Mouse (Mus musculus) CH12.LX (cell line): ENCODE results near the gene Mmp9. TPM values are rescaled to one million over a fixed set of nuclear protein-coding genes. Genes with fewer than 3 reads are reported as not detected.

Source experiments
- DNase-seq: peaks from one replicate; pipeline ENCODE4 v3.0.0-alpha.2; 2013; ENCODE audit errors: extremely low read depth
- H3K27ac ChIP-seq: 2 replicates; pipeline ENCODE4 v1.5.1; 2012; ENCODE audit warnings: low read depth, mild to moderate bottlenecking, control low read depth, moderate library complexity; ENCODE audit not compliant: insufficient read depth
- H3K27me3 ChIP-seq: replicated peaks from 2 replicates; pipeline ENCODE3; 2012; ENCODE audit warnings: inconsistent platforms
- H3K36me3 ChIP-seq, 2 experiments: replicated peaks in 1 of 2; 2 replicates each; pipeline versions ENCODE3 to v1.6.1; 2012; ENCODE audit warnings: inconsistent platforms in 1 of 2, low read length in 1 of 2, mild to moderate bottlenecking in 1 of 2, mixed read lengths in 1 of 2, moderate library complexity in 1 of 2; ENCODE audit not compliant: control insufficient read depth in 1 of 2, insufficient read depth in 1 of 2
- H3K4me1 ChIP-seq, 2 experiments: 2 replicates each; pipeline ENCODE4 v1.6.1; 2012; ENCODE audit warnings: inconsistent platforms in 1 of 2, moderate library complexity in 1 of 2; ENCODE audit not compliant: insufficient read depth in 2 of 2, control insufficient read depth in 1 of 2
- H3K4me2 ChIP-seq: 2 replicates; pipeline ENCODE4 v1.6.1; 2012; ENCODE audit warnings: low read depth, mild to moderate bottlenecking, control low read depth; ENCODE audit not compliant: poor library complexity, insufficient read depth, severe bottlenecking
- H3K4me3 ChIP-seq, 3 experiments: fragments of 150-350 bp in 1 of 3; sonication (generic) in 1 of 3; replicated peaks in 1 of 3; 2 replicates each; pipeline versions ENCODE3 to v1.5.1; 2011 to 2012; ENCODE audit warnings: low read depth in 2 of 3, low read length in 2 of 3, mild to moderate bottlenecking in 2 of 3, moderate library complexity in 2 of 3, control low read depth in 1 of 3, improper control_type of control experiment in 1 of 3, inconsistent platforms in 1 of 3, mixed read lengths in 1 of 3; ENCODE audit not compliant: poor library complexity in 1 of 3
- H3K79me2 ChIP-seq: replicated peaks from 2 replicates; pipeline ENCODE4 v1.6.1; 2012; ENCODE audit warnings: mild to moderate bottlenecking, moderate library complexity; ENCODE audit not compliant: control insufficient read depth, poor library complexity, insufficient read depth, severe bottlenecking; ENCODE audit errors: extremely low read depth
- H3K9ac ChIP-seq: 2 replicates; pipeline ENCODE4 v1.6.1; 2012; ENCODE audit warnings: low read depth, mild to moderate bottlenecking, control low read depth, moderate library complexity; ENCODE audit not compliant: insufficient read depth
- H3K9me3 ChIP-seq: replicated peaks from 2 replicates; pipeline ENCODE3; 2012; ENCODE audit warnings: low read length, inconsistent platforms, mixed read lengths
- BHLHE40 ChIP-seq: IDR thresholded peaks from 2 replicates; pipeline ENCODE4 v1.6.1; 2011; ENCODE audit warnings: mild to moderate bottlenecking, low read depth, low read length, improper control_type of control experiment
- CHD2 ChIP-seq: IDR thresholded peaks from 2 replicates; pipeline ENCODE4 v1.6.1; 2011; ENCODE audit warnings: low read length, improper control_type of control experiment
- E2F4 ChIP-seq: IDR thresholded peaks from 2 replicates; pipeline ENCODE4 v1.6.1; 2011; ENCODE audit warnings: low read depth, low read length, improper control_type of control experiment; ENCODE audit not compliant: insufficient replicate concordance
- HCFC1 ChIP-seq: IDR thresholded peaks from 2 replicates; pipeline ENCODE4 v1.6.1; 2012; ENCODE audit warnings: low read depth, mild to moderate bottlenecking, inconsistent platforms, low read length, improper control_type of control experiment
- JUN ChIP-seq: IDR thresholded peaks from 2 replicates; pipeline ENCODE4 v1.6.1; 2011; ENCODE audit warnings: low read depth, mild to moderate bottlenecking, low read length, improper control_type of control experiment, moderate library complexity; ENCODE audit not compliant: insufficient read depth
- JUND ChIP-seq: conservative IDR thresholded peaks from 2 replicates; pipeline ENCODE4 v1.6.1; 2011; ENCODE audit warnings: low read depth, low read length, improper control_type of control experiment
- MAX ChIP-seq: IDR thresholded peaks from 2 replicates; pipeline ENCODE4 v1.6.1; 2011; ENCODE audit warnings: low read length, improper control_type of control experiment
- NELFE ChIP-seq: IDR thresholded peaks from 2 replicates; pipeline ENCODE4 v1.6.1; 2011; ENCODE audit warnings: low read depth, low read length, improper control_type of control experiment
- POLR2A ChIP-seq: IDR thresholded peaks from 2 replicates; pipeline ENCODE4 v1.6.1; 2011; ENCODE audit warnings: low read depth, mild to moderate bottlenecking, improper control_type of control experiment, low read length
- POLR2AphosphoS2 ChIP-seq: IDR thresholded peaks from 2 replicates; pipeline ENCODE4 v1.6.1; 2011; ENCODE audit warnings: low read depth, low read length, improper control_type of control experiment
- SMC3 ChIP-seq: IDR thresholded peaks from 2 replicates; pipeline ENCODE4 v1.6.1; 2011; ENCODE audit warnings: low read depth, low read length, improper control_type of control experiment
- TCF12 ChIP-seq: IDR thresholded peaks from 2 replicates; pipeline ENCODE4 v1.6.1; 2014; ENCODE audit warnings: low read depth, mild to moderate bottlenecking, inconsistent platforms, low read length, improper control_type of control experiment
- USF2 ChIP-seq: conservative IDR thresholded peaks from 2 replicates; pipeline ENCODE4 v1.6.1; 2011; ENCODE audit warnings: low read depth, low read length, improper control_type of control experiment
- ZC3H11A ChIP-seq: IDR thresholded peaks from 2 replicates; pipeline ENCODE4 v1.6.1; 2012; ENCODE audit warnings: low read depth, mild to moderate bottlenecking, inconsistent platforms, low read length, improper control_type of control experiment
- ZKSCAN1 ChIP-seq: IDR thresholded peaks from 2 replicates; pipeline ENCODE4 v1.6.1; 2012; ENCODE audit warnings: low read depth, inconsistent platforms, low read length, improper control_type of control experiment, borderline replicate concordance
- ZMIZ1 ChIP-seq: IDR thresholded peaks from 2 replicates; pipeline ENCODE4 v1.6.1; 2012; ENCODE audit warnings: low read depth, mild to moderate bottlenecking, inconsistent platforms, low read length, improper control_type of control experiment
- dilution Hi-C: fragments of 300-500 bp; cut with MboI; formaldehyde crosslinking; loops from 2 replicates; pipeline ENCODE4 v1.14.3; 2020; ENCODE audit warnings: low sequenced_read_pairs; ENCODE audit not compliant: extremely low pct_unique_long_range_greater_than_20kb, extremely low pct_ligation_motif_present
- in situ Hi-C: fragments of 300-500 bp; cut with MboI; formaldehyde crosslinking; loops from 3 replicates; pipeline ENCODE4 v1.14.3; 2019; ENCODE audit warnings: low sequenced_read_pairs, low pct_ligation_motif_present, low pct_unique_long_range_greater_than_20kb, mixed read lengths
- polyA plus RNA-seq: library from polyadenylated mRNA; unstranded; fragments of >175 nt; gene quantifications from 2 replicates; pipeline ENCODE4 v1.2.1, GENCODE M21; 2012; ENCODE audit warnings: low read depth; ENCODE audit not compliant: insufficient read length
- total RNA-seq, 2 experiments: library from RNA; depleted of rRNA; stranded (reverse); fragments of 300-350 nt in 1 of 2; fragments of >200 nt in 1 of 2; gene quantifications; 2 replicates each; pipeline ENCODE4 v1.2.3; 2012 to 2014

Gene Mmp9
- total and polyA plus RNA-seq, 3 experiments: not detected

- no peak overlapping the region for H3K27ac ChIP-seq
- dilution Hi-C loops: no loop called here
- H3K36me3 ChIP-seq: peaks cover 84 to 99% of the 10 kb centered on the region in 2 experiments
- no peaks in the 10 kb centered on the region for H3K27me3 ChIP-seq
- no peak for TF ChIP-seq USF2
- no peak for TF ChIP-seq ZKSCAN1
- TF ChIP-seq BHLHE40: no peak
- TF ChIP-seq CHD2: no peak
- TF ChIP-seq JUND: no peak
- TF ChIP-seq ZC3H11A: no peak
- TF ChIP-seq MAX: no peak
- no peak for TF ChIP-seq E2F4
- no peak for TF ChIP-seq JUN
- in situ Hi-C loops: no loop called here
- H3K4me2 ChIP-seq: no peak overlapping the region
- H3K4me1 ChIP-seq: peaks cover 0 to 5% of the 10 kb centered on the region in 2 experiments; a peak in 1 of 4 replicates
- H3K9ac ChIP-seq: no peak overlapping the region
- no peak overlapping the region for H3K4me3 ChIP-seq
- H3K9me3 ChIP-seq: peaks cover 7% of the 10 kb centered on the region
- no peak for DNase-seq
- no peaks in the 10 kb centered on the region for H3K79me2 ChIP-seq
Observed at GRCm38 (mm10) chr2:164901380-164901779, 39.2 kb upstream of the Mmp9 start.

DNA sequence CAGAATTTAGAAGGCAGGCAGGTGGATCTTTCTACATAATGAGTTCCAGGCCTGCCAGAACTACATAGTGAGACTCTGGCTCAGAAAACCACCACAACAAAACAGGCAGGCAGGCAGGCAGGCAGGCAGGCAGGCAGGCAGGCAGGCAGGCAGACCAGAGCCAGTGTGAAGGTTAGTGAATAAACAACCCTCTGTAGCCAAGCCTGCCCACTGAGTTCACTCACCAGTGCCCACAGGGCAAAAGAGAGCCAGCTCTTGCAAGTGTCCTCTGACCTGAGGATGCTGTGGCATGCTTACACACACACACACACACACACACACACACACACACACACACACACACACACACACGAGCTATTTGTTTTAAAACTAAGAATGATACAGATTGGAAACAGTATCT, 37.1 kb upstream of the Mmp9 start:
- H3K27ac ChIP-seq: no peak overlapping the region
- no peaks in the 10 kb centered on the region for H3K79me2 ChIP-seq
- H3K4me2 ChIP-seq: no peak overlapping the region
- no peaks in the 10 kb centered on the region for H3K27me3 ChIP-seq
- H3K4me1 ChIP-seq: peaks cover 0 to 5% of the 10 kb centered on the region in 2 experiments; a peak in 1 of 4 replicates
- no peak overlapping the region for H3K4me3 ChIP-seq
- no peak for TF ChIP-seq HCFC1
- no peak for TF ChIP-seq ZMIZ1
- no peak for TF ChIP-seq MAX
- TF ChIP-seq POLR2A: no peak
- TF ChIP-seq POLR2AphosphoS2: no peak
- TF ChIP-seq TCF12: no peak
- no peak for TF ChIP-seq SMC3
- TF ChIP-seq JUND: no peak
- no peak for TF ChIP-seq ZKSCAN1
- TF ChIP-seq NELFE: no peak
- TF ChIP-seq, all 38 proteins: peak for 0
- Histone ChIP-seq H3K9me3 (peaks cover 21% of the 10 kb centered on the region), H3K9ac (no peak overlapping the region), H3K36me3 (peaks cover 82 to 98% of the 10 kb centered on the region in 2 experiments)
- dilution Hi-C loops: no loop called here
- in situ Hi-C loops: no loop called here
- DNase-seq: no peak
